Mouse (Mus musculus) kidney, postnatal 14 days (tissue): ENCODE measurements around the gene Olfr390.

Experiments used
- DNase-seq: peaks from one replicate; pipeline ENCODE4 v3.0.0; 2022; ENCODE audit warnings: mixed read lengths

Gene Olfr390

DNA sequence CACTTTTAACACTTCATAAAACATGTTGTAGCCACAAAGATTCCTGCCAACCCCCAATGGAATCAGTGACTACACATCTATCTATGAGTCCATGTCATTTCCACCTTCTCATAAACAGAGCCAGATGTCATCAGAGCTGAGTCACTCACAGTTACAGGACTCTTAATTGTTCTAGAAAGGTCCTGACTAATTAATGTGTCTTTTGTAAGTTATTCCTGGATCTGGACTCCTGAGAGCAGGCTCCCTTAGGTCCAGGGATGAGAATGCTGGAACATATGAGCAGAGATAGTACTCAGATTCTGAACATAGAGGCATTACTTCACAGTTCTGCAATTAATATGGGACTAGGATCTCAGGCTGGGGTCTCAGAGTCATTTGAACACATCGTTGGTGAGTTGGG, at the start of gene Olfr390:
Olfr390 (plus strand) TSS at position 301 of the 400 bp plus-strand sequence.
- DNase-seq: no peak

- DNase-seq: no peak
These were observed 23.6 kb upstream of the Olfr390 start for GRCm38 (mm10) chr11:73759115-73759514.

DNA sequence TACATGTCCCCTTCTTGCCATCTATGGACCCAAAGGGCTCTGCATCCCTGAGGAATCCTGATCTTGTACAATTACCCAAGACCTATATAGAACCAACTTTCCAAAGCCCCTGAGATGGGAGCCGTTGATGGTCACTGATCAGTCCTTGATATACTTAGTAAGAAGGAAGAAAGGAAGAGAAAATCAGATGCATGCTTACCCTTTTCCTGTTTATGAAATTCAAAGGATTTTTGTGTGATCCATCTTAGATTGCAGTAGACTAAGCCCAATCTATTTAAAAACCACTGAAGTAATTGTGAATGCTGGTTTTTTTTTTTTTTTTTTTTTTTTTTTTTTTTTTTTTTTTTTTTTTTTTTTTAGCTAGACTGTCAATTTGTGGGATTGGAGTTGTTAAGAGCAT, 2.2 kb upstream of the Olfr390 start, which contains the start of gene Olfr389:
Olfr389 (minus strand) TSS at position 101 of the 400 bp plus-strand sequence.
- no peak for DNase-seq

- DNase-seq: no peak
These were observed 20.2 kb downstream of the Olfr390 start, which contains the start of gene Olfr391-ps for GRCm38 (mm10) chr11:73802952-73803351. TSS of gene Olfr391-ps (minus strand) at chr11:73803052.

GRCm38 (mm10) chr11:73816949-73817348, 34.2 kb downstream of the Olfr390 start, which contains the start of gene Olfr392:
TSS of gene Olfr392 (minus strand) at chr11:73817049.
- DNase-seq: no peak
